Mouse (Mus musculus): ENCODE data around the gene Gpr152. TPM values are rescaled to one million over a fixed set of nuclear protein-coding genes. Genes with fewer than 3 reads are reported as not detected.

Gene Gpr152
- polyA plus RNA-seq (2012; rRNA removed): not detected in 2 replicates

DNA sequence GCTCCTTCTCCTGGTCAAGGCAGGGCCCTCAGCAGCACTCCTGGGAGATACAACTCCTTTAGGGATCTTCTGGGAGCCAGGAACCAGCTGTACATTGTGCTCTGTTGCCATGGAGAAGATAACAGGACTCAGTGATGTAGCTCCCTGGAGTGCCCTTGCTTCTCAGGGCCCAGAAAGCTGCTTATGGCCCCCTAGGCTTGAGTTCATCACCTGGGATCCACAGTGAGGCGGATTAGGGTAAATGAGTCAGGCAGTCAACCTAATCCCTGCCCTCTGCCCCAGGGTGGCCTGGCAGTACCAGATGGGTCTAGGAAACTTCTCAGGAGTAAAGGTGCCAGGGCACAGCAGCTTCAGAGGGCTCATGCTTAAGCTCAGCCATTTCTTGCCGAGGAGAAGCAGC lies at the start of gene Gpr152:
Gene Gpr152 (plus strand): TSS at position 342 of the 400 bp plus-strand sequence.

DNA sequence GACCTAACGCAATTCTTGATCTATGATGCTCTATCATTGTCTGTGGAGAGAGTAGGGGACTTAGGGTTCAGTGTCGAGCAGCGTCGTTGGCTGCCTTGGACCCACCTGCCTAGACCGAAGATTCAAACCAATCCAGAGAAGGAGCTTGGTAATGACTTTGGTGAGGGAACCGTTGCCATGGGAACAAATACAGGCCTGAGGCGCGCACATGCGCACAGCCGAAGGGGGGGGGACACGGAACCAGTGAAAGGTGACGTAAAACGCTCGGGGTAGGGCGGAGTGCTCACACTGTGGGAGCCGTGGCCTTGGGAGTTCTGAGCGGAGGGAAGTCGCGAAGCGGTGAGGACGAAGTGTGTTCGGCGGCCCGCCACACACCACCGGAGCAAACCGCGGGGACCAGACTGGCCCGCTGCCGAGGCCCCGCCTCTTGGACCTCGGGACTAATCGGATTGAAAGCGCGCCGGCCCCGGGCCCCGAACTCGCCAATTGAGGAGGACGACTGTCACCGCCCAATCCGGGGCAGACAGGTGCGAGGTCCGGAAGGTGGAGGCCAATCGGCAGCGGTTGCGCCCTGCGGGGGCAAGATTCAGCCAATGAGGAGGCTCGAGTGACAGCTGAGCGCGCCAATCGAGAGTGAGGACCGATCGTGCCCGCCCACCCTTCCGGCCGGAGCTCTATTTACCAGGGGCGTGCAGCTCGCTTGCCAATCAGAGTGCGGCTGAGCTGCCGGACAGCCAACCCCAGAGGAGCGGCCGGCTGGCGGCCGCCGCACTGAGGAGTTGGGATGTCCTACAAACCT lies 42.7 kb upstream of the Gpr152 start, which contains the start of gene Cdk2ap2:
Gene Cdk2ap2 (plus strand): TSS at position 541 of the 799 bp plus-strand sequence.

DNA sequence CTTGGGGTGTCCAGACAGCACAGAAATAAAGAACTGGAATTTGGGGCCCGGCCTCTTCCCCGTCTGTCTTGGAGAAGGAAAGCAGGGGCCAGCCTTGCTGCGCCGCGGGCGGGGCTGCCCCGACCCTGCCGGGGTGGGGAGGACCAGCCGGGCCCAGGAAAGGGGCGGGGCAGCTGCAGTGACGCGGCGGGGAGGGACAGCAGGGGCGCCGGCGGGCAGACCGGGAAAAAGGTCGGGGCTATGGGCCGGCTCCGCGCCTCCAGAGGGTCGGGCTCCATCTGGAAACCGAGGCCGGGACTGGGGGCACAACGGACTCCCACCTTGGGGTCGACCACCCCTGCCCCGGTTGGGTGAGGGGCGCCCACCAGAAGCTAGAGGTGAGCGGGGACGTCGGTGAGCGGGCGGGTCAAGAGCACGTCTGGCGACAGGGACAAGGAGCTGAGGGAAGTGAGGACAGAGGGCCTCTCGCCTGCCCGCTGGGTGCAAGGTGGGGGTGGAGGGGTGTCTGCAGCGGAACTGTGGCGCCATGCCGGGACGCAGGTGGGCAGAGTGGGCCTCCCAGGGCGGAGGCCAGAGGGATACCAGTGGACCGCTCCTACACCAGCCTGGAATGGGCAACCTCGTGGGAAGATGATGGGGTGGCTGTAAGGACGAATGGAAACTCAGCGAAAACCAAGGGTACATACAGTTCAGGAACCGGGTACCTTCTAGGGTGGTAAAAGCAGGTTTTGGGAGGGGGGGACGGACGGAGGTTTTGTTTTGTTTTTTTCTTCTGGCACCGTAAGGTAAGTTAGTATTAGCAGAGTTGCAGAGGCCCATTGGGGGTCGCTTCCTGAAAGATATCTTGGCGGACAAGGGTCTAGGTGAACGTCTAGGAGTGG lies 39.5 kb upstream of the Gpr152 start, which contains the start of gene Pitpnm1:
Gene Pitpnm1 (plus strand): TSS at position 162 of the 881 bp plus-strand sequence.

DNA sequence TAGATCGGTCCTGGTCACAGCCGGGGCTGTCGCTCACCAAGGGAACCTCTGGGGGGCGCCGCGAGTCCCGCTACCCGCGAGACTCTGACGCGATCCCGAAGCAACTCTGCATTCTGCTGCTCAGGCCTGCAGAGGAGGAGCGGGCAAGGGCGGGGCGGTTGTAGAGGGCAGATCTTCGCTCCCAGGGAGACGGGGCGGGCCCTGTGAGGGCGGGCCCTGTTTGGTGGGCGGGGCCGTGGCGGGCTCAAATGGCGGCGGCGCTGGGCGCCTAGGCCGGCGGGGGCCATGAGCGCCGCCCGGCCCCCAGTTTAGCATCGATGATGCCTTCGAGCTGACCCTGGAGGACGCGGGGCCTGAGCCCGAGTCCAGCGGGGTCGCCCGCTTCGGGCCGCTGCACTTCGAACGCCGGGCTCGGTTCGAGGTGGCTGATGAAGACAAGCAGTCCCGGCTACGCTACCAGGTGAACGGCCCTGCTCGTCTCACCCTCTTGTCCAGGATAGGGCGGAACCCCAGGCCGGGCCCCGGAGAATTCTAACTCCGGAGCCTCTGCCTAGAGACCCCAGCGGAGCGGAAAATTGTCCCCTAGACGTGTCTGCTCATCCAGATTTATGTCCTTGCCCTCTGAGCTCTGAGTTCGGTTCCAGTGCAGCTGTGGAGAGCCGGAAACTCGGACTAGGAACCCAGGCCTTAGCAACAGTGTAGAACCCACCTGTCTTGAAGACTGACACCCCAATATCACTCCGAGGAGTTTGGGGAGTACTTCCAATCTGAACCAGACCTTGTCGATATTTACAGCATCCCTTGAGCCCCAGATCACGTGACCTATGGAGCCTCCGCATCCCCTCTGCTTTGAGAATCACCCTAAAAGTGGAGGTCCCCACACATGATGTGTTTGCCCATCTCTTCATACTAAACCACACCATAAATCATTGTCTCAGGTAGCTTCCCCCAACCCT lies 13.6 kb upstream of the Gpr152 start, which contains the start of gene Aip:
Gene Aip (minus strand): TSS at position 118 of the 956 bp plus-strand sequence.

DNA sequence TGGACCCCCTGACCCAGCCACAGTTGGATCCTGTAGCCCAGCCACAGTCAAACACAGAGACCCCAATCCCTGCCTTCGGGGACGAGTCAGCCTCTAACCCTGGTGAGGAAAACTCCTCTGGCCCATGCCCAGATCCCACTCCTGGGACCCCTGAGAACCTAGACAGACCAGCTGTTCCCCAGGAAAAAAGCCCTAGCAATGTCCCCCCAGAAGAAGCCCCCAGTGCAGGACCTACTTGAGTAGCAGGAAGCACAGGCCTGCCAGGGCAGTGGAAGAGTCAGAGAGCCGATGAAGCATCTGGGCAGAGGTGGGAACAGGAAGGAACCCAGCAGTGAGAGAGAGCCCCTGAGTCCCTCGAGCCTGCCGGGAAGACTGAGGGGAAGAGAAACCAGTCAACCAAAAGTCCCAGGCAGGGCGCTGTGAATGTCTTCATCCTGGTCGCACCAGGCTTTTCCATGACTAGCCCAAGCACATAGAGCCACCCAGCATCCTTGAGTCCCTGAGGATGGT lies 4.2 kb downstream of the Gpr152 start, which contains the start of gene Cabp4:
Gene Cabp4 (minus strand): TSS at position 275 of the 510 bp plus-strand sequence.

DNA sequence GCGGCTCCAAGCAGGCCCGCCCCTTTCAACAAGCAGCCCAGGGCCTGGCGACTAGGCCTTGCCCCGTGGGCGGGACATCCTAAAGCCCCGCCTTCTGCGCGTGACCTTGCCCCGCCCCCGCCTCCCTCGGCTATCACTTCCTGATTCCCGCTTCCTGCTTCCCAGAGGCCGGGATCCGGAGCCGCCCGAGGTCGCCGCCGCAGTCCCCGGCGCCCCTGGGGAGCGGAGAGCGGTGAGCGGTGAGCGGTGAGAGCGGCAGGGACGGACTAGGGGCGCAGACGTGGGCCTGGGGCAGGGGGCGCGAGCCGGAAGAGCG lies 8.9 kb downstream of the Gpr152 start, which contains the start of gene Coro1b:
Gene Coro1b (plus strand): TSS at position 129 of the 316 bp plus-strand sequence.

DNA sequence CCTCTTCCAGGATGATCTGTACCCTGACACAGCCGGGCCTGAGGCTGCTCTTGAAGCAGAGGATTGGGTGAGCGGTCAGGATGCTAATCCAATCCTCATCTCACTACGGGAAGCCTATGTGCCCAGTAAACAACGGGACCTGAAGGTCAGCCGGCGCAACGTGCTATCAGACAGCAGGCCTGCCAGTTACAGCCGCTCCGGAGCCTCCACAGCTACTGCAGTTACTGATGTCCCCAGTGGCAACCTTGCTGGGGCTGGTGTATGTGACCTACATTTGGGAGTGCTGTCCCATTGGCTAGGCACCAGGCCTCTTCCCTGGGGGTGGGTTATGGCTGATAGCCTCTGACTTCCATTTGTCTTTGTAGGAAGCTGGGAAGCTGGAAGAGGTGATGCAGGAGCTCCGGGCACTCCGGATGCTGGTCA lies 13.7 kb downstream of the Gpr152 start, which contains the start of gene Ptprcap:
Gene Ptprcap (plus strand): TSS at position 373 of the 423 bp plus-strand sequence.

DNA sequence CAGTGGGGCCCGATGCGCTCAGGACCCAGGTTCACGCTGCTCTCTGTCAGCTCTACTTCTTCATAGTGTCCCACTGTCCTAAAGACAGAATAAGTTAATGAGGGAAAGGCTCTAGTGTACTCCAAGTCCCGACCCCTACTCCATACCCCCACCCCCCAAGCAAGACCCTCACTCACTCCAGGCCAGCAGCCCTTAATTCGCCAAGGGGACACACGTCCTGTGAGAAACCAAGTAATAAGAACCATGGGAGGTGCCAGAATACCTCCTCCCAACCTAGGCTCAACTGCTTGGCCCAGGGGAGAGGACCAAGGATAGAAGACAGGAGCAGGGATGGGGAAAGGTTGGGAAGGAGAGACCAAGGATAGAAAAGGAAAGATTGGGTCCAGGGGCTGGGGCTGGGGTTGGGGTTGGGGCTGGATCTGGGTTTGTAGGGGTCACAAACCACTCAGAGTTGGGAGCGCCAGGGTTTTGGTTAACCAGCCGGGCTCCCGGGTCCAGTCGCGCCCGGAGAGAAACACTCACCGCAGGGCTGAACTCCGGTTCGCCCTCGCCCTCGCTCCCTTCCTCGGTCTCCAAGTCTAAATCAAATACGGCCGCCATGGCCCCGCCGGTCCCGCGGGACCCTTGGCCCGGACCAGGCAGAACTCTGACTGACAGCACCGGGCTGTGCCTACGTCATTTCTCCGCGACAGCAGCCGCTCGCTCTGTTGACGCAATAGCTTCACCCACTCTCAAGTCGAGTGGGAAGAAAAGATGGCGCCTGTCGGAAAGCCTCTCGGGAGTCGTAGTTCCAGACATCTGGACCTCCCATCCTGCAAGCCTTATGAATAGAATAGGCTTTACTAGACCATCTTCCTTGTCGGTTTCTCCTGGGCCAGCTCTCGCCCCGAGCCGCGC lies 23.3 kb downstream of the Gpr152 start, which contains the start of gene Rps6kb2:
Gene Rps6kb2 (minus strand): TSS at position 709 of the 897 bp plus-strand sequence.

DNA sequence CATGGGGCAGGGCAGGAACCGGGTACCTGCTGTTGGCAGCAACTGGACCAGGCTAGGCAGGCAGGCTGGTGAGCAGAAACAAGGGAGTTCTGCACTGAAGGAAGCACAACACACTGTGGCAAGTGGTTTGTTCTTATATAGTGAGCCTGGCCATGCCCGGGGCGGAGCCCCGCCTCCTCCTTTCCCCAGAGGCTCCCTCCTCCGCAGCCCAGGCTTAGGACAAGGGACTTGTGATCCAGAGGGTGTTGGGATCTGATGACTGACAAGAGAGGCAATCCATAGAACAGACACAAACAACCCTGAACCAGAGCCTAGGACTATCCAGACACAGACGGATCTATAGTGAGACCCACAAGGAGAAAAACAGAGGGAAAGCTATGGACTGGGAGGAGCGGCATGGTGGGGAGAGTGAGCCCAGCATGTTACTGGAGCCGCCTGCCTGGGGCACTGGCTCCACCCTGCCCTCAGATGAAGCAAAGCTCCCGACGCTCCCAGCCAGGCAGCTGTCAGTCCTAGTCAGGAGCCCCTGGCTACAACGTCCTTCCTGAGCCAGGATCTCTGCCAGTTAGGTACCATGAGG lies 35.9 kb downstream of the Gpr152 start, which contains the start of gene Carns1:
Gene Carns1 (minus strand): TSS at position 112 of the 580 bp plus-strand sequence.

DNA sequence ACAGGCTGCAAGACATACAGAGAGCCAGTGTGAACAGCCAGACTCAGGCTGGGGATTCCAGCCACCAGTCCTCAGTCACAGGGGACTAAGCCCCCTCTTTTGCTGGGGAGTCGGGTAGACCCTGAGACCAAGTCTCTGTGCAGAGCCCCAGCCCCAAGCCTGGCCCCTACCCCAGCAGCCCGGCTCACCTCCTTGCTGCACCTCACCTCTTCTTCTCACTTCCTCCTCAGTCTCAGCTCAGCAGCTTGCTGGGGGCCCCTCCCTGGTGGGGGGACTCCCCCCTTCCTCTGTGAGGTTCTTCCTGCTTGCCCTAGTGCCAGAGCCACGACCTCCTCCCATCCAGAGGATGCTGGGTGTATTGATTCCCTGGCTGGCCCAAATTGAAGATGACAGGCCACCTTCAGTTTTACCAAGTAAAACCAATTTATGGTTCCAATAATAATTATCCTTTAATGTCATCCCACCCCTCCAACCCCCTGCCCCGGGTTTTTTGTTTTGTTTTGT lies 51.3 kb downstream of the Gpr152 start, which contains the start of gene Tbc1d10c:
Gene Tbc1d10c (minus strand): TSS at position 454 of the 504 bp plus-strand sequence.

DNA sequence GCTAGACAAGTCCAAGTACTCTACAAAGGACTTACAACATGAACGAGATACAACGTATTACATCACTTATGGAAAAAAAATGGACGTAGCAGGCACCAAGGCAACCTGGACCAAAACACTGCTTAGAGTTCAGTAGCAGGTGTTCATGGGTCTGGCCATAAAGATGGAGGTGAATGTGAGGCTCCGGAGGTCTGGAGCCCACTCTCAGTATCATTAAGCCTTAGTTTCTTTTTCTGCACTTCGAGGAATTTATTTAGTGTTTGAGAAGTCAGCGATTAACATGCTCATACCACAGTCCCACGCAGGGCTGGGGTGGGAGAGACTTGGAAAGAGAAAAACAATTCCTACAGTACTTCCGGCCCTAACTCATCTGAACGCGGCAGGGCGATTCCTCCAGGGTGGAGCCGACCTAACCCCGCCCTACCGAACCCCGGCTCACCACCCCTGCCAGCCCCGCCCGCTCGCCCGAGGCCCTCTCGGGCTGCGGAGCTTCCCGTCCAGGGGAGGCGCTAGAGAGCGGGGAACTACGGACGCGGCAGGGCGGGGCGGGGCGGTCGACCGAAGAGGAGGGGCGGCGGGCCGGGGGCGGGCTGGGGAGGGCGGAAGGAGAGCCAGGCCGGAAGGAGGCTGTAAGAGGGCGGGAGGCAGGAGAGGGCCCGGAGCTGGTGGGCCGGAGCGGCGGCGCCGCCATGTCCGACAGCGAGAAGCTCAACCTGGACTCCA lies 52.1 kb downstream of the Gpr152 start, which contains the start of gene Ppp1ca:
Gene Ppp1ca (plus strand): TSS at position 538 of the 723 bp plus-strand sequence.

Other genes with a start within 250 kb of the Gpr152 start
- 87.5 and 103 TPM in 2 replicates for gene Tcirg1, start 232.7 kb upstream of the Gpr152 start, polyA plus RNA-seq (2012; rRNA removed)
- 113 and 118 TPM in 2 replicates for gene Ndufs8, start 227.0 kb upstream of the Gpr152 start, polyA plus RNA-seq (2012; rRNA removed)
- 9.4 and 9.6 TPM in 2 replicates for gene Aldh3b1, start 210.0 kb upstream of the Gpr152 start, polyA plus RNA-seq (2012; rRNA removed)
- gene Unc93b1, start 204.6 kb upstream of the Gpr152 start, polyA plus RNA-seq (2012; rRNA removed): 56.6 and 56.7 TPM in 2 replicates
- gene Aldh3b3, start 181.1 kb upstream of the Gpr152 start, polyA plus RNA-seq (2012; rRNA removed): 0.14 and 0.28 TPM in 2 replicates
- 0.11 and 0.17 TPM in 2 replicates for gene Aldh3b2, start 167.5 kb upstream of the Gpr152 start, polyA plus RNA-seq (2012; rRNA removed)
- gene Acy3, start 153.2 kb upstream of the Gpr152 start, polyA plus RNA-seq (2012; rRNA removed): 11.6 and 14.0 TPM in 2 replicates
- gene Tbx10, start 147.0 kb upstream of the Gpr152 start, polyA plus RNA-seq (2012; rRNA removed): not detected in 2 replicates
- 2.2 and 2.5 TPM in 2 replicates for gene Nudt8, start 139.2 kb upstream of the Gpr152 start, polyA plus RNA-seq (2012; rRNA removed)
- 0.61 and 0.75 TPM in 2 replicates for gene Gm49405, start 139.2 kb upstream of the Gpr152 start, polyA plus RNA-seq (2012; rRNA removed)
- gene Doc2g, start 136.5 kb upstream of the Gpr152 start, polyA plus RNA-seq (2012; rRNA removed): 1.7 and 2.2 TPM in 2 replicates
- 80.0 and 84.9 TPM in 2 replicates for gene Ndufv1, start 127.0 kb upstream of the Gpr152 start, polyA plus RNA-seq (2012; rRNA removed)
- gene Gstp1, start 101.8 kb upstream of the Gpr152 start, polyA plus RNA-seq (2012; rRNA removed): 320 and 356 TPM in 2 replicates
- 5.6 and 7.9 TPM in 2 replicates for gene Gstp2, start 93.8 kb upstream of the Gpr152 start, polyA plus RNA-seq (2012; rRNA removed)
- 225 and 276 TPM in 2 replicates for gene Gstp3, start 80.2 kb upstream of the Gpr152 start, polyA plus RNA-seq (2012; rRNA removed)
- gene Cabp2, start 58.2 kb upstream of the Gpr152 start, polyA plus RNA-seq (2012; rRNA removed): 0.32 and 0.84 TPM in 2 replicates
- gene Cdk2ap2, start 42.6 kb upstream of the Gpr152 start, polyA plus RNA-seq (2012; rRNA removed): 72.2 and 73.8 TPM in 2 replicates
- 13.3 and 16.3 TPM in 2 replicates for gene Pitpnm1, start 39.8 kb upstream of the Gpr152 start, polyA plus RNA-seq (2012; rRNA removed)
- gene Aip, start 13.9 kb upstream of the Gpr152 start, polyA plus RNA-seq (2012; rRNA removed): 35.5 and 43.9 TPM in 2 replicates
- gene Cabp4, start 4.2 kb downstream of the Gpr152 start, polyA plus RNA-seq (2012; rRNA removed): 0.22 and 0.31 TPM in 2 replicates
- 80.4 and 82.0 TPM in 2 replicates for gene Coro1b, start 8.8 kb downstream of the Gpr152 start, polyA plus RNA-seq (2012; rRNA removed)
- gene Ptprcap, start 13.8 kb downstream of the Gpr152 start, polyA plus RNA-seq (2012; rRNA removed): 21.9 and 27.1 TPM in 2 replicates
- 14.6 and 16.1 TPM in 2 replicates for gene Rps6kb2, start 23.6 kb downstream of the Gpr152 start, polyA plus RNA-seq (2012; rRNA removed)
- 2.3 and 2.4 TPM in 2 replicates for gene Carns1, start 35.7 kb downstream of the Gpr152 start, polyA plus RNA-seq (2012; rRNA removed)
- 9.0 and 11.5 TPM in 2 replicates for gene Tbc1d10c, start 51.5 kb downstream of the Gpr152 start, polyA plus RNA-seq (2012; rRNA removed)
- gene Ppp1ca, start 52.3 kb downstream of the Gpr152 start, polyA plus RNA-seq (2012; rRNA removed): 176 and 177 TPM in 2 replicates
- 13.6 and 14.5 TPM in 2 replicates for gene Rad9a, start 61.9 kb downstream of the Gpr152 start, polyA plus RNA-seq (2012; rRNA removed)
- 2.0 and 2.2 TPM in 2 replicates for gene Clcf1, start 74.5 kb downstream of the Gpr152 start, polyA plus RNA-seq (2012; rRNA removed)
- not detected in 2 replicates for gene AC109138.7, start 74.6 kb downstream of the Gpr152 start, polyA plus RNA-seq (2012; rRNA removed)
- gene Pold4, start 92.1 kb downstream of the Gpr152 start, polyA plus RNA-seq (2012; rRNA removed): 34.3 and 34.5 TPM in 2 replicates
- gene Ssh3, start 129.4 kb downstream of the Gpr152 start, polyA plus RNA-seq (2012; rRNA removed): 7.4 and 8.0 TPM in 2 replicates
- 2.0 and 2.2 TPM in 2 replicates for gene Ankrd13d, start 143.3 kb downstream of the Gpr152 start, polyA plus RNA-seq (2012; rRNA removed)
- gene Grk2, start 166.4 kb downstream of the Gpr152 start, polyA plus RNA-seq (2012; rRNA removed): 35.7 and 42.3 TPM in 2 replicates